Mouse (Mus musculus) cortical plate, adult 2 months (tissue): ENCODE results near the gene Frmd4a. TPM values are rescaled to one million over a fixed set of nuclear protein-coding genes. Genes with fewer than 3 reads are reported as not detected.

Experiments used
- H3K27ac ChIP-seq: fragments of 200-500 bp; 2 replicates; pipeline ENCODE4 v1.5.1; 2012; ENCODE audit warnings: low read length, control low read depth, inconsistent platforms; ENCODE audit not compliant: insufficient read depth
- H3K4me1 ChIP-seq: fragments of 200-500 bp; 2 replicates; pipeline ENCODE4 v1.6.1; 2011; ENCODE audit warnings: low read length; ENCODE audit not compliant: control insufficient read depth, insufficient read depth
- H3K4me3 ChIP-seq: fragments of 200-500 bp; 2 replicates; pipeline ENCODE4 v1.5.1; 2011; ENCODE audit warnings: mild to moderate bottlenecking, low read length, control low read depth; ENCODE audit not compliant: insufficient read depth
- CTCF ChIP-seq: fragments of 200-500 bp; IDR thresholded peaks from 2 replicates; pipeline ENCODE4 v1.5.1; 2011; ENCODE audit warnings: mild to moderate bottlenecking, control low read depth, low read length; ENCODE audit not compliant: insufficient read depth; ENCODE audit errors: extremely low read depth
- POLR2A ChIP-seq: fragments of 200-500 bp; IDR thresholded peaks from 2 replicates; pipeline ENCODE4 v1.6.1; 2011; ENCODE audit warnings: mild to moderate bottlenecking, low read length, control low read depth; ENCODE audit not compliant: insufficient read depth; ENCODE audit errors: extremely low read depth
- polyA plus RNA-seq: library from polyadenylated mRNA; depleted of rRNA; stranded (reverse); fragments of >200 nt; gene quantifications from 2 replicates; pipeline ENCODE4 v1.2.3, GENCODE M21; 2012

Frmd4a gene
- polyA plus RNA-seq, 1 experiment: 33.9 TPM

- TF ChIP-seq POLR2A (no peak), CTCF (no peak)
- H3K4me3 ChIP-seq: no peak overlapping the region
- no peak overlapping the region for H3K27ac ChIP-seq
- peaks cover 2% of the 10 kb centered on the region; the same call in 1 of the 2 replicates for H3K4me1 ChIP-seq
Measured at GRCm38 (mm10) chr2:4619893-4620593, 602.5 kb downstream of the Frmd4a start.

GRCm38 (mm10) chr2:4620640-4621401 is 603.3 kb downstream of the Frmd4a start:
- Histone ChIP-seq H3K4me3 (no peak overlapping the region), H3K4me1 (peaks cover 2% of the 10 kb centered on the region; the same call in 1 of the 2 replicates), H3K27ac (no peak overlapping the region)
- TF ChIP-seq CTCF: no peak
- TF ChIP-seq POLR2A: no peak

GRCm38 (mm10) chr2:4621471-4621985 is 604.0 kb downstream of the Frmd4a start:
- Histone ChIP-seq H3K4me3 (no peak overlapping the region), H3K4me1 (peaks cover 2% of the 10 kb centered on the region; the same call in 1 of the 2 replicates), H3K27ac (no peak overlapping the region)
- TF ChIP-seq CTCF: no peak
- TF ChIP-seq POLR2A: no peak

DNA sequence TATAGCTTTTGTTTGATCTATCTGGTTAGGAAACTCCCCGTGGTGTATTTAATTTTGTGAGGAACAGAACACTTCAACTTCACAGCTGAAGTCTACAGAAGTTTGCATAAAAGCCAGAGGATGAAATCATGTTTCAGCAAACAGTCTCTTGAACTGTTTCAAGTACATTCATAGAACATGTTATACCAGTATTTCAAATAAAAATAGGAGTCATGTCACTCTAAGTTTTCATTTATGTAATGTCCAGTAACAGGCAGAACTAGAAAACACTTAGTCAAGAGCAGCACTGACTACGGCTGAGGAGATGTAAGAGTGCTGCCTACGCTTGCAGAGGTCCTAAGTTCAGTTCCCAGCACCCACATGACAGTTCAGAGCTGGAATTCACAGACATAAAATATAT is 609.4 kb downstream of the Frmd4a start:
- Histone ChIP-seq H3K27ac (no peak overlapping the region), H3K4me3 (no peak overlapping the region), H3K4me1 (peaks cover 2% of the 10 kb centered on the region; the same call in 1 of the 2 replicates)
- TF ChIP-seq CTCF: no peak
- no peak for TF ChIP-seq POLR2A

GRCm38 (mm10) chr2:4628920-4629319 is 611.4 kb downstream of the Frmd4a start:
- peaks cover 2% of the 10 kb centered on the region; the same call in 1 of the 2 replicates for H3K4me1 ChIP-seq
- no peak for TF ChIP-seq CTCF
- TF ChIP-seq POLR2A: no peak
- no peak overlapping the region for H3K27ac ChIP-seq
- no peak overlapping the region for H3K4me3 ChIP-seq

GRCm38 (mm10) chr2:4629470-4629869 is 612.0 kb downstream of the Frmd4a start:
- Histone ChIP-seq H3K4me3 (no peak overlapping the region), H3K27ac (no peak overlapping the region), H3K4me1 (peaks cover 2% of the 10 kb centered on the region; the same call in 1 of the 2 replicates)
- no peak for TF ChIP-seq CTCF

DNA sequence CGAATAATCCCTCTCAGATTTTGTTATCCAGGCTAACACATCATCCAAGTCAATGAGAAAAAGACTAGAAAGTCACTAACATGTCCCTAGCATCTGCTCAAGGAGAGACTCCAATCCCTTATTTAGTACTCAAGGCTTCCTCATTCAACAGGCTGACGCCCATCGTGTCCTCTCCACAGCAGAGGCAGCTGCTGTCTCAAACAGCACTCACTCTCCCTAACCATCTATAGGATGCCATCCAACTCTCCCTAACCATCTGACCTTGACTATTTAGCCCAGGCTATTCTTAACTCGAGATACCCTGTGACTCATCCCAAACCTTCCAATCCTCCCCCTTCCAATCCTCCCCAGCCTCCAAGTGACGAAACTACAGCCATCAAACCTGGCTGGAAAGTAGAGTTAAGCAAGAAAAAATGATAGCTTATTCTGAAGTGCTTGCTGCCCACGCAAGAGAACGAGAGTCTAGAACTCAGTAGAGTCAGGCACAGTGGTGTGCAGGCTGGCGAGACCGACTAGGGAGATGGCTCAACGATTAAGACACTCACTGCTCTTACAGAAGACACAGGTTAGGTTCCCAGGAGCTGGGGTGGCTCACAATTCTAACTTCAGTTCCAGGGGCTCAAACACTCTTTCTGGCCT is 612.8 kb downstream of the Frmd4a start:
- Histone ChIP-seq H3K27ac (no peak overlapping the region), H3K4me3 (no peak overlapping the region), H3K4me1 (peaks cover 2% of the 10 kb centered on the region; the same call in 1 of the 2 replicates)
- TF ChIP-seq CTCF (no peak), POLR2A (no peak)

DNA sequence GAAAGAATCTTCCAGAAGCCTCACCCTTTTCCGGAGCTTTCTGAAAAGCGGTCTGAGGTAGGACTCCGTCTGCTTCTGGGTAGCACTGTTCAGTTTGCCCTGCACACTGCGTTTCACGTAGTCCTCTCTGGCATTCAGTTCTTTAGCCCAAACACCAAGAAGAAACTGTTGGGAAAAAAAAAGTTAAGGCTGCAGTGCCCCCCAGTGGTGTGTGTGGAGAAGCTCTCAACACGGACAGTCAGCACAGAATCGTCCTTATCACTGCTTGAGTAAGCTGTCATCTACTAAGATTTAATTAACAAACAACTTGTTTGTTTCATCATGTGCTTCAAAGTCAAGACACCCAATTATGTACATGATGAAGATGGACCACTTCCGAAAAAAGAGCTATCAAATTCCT is 618.3 kb downstream of the Frmd4a start:
- no peak overlapping the region for H3K4me3 ChIP-seq
- H3K27ac ChIP-seq: no peak overlapping the region
- TF ChIP-seq POLR2A (no peak), CTCF (peak; percentile 48)
- no peaks in the 10 kb centered on the region; the same call in 1 of the 2 replicates for H3K4me1 ChIP-seq

DNA sequence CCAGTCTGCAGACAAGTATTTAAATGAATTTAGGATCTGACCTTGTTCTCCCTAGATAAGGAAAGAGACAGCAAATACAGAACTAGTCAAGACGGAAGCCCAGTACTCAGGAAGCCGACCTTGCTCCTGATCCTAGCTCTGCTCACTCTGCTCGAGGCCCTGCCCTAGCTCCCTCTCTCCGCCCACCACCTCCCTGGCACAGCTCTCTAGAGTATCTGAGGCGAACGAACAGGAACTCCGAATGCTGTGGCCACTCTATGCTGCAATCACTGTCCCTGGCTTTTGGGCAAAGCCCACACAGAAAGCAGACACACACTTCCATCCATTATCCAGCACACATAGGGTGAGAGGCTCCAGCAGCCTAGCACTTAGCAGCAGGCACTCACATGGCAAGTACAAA is 619.1 kb downstream of the Frmd4a start:
- no peak for TF ChIP-seq CTCF
- TF ChIP-seq POLR2A: no peak

More for the DNA sequence above, 619.1 kb downstream of the Frmd4a start:
- H3K4me1 ChIP-seq: no peaks in the 10 kb centered on the region; the same call in 1 of the 2 replicates
- no peak overlapping the region for H3K4me3 ChIP-seq
- no peak overlapping the region for H3K27ac ChIP-seq
